Mouse (Mus musculus) liver, postnatal 0 days (tissue): ENCODE measurements around the gene Mthfs. TPM values are rescaled to one million over a fixed set of nuclear protein-coding genes. Genes with fewer than 3 reads are reported as not detected.
"Not testable (repeated sequence)": the region's sequence is repeated elsewhere in the genome, so short reads cannot be mapped to it uniquely, and the experiment has no call there.

ENCODE experiments used
- ATAC-seq: fragments of 200-750 bp; cut with Nextera tagmentation; 2 replicates; pipeline ENCODE4 v1.8.0; 2017; ENCODE audit warnings: mild to moderate bottlenecking, moderate library complexity
- DNase-seq: peaks from one replicate; pipeline ENCODE4 v3.0.0-alpha.2; 2016
- H3K27ac ChIP-seq: fragments of 300-500 bp; sonication (generic); 2 replicates; pipeline ENCODE4 v1.5.1; 2014; ENCODE audit warnings: antibody characterized with exemption, moderate library complexity, mild to moderate bottlenecking, low read depth
- H3K27me3 ChIP-seq: fragments of 300-500 bp; sonication (generic); 2 replicates; pipeline ENCODE4 v1.6.1; 2014; ENCODE audit warnings: low read length, control low read depth, mixed read lengths; ENCODE audit not compliant: insufficient read depth
- H3K36me3 ChIP-seq: fragments of 300-500 bp; sonication (generic); replicated peaks from 2 replicates; pipeline ENCODE4 v1.6.1; 2014; ENCODE audit warnings: mild to moderate bottlenecking, control low read depth, low read length, moderate library complexity, mixed read lengths; ENCODE audit not compliant: insufficient read depth
- H3K4me1 ChIP-seq: fragments of 300-500 bp; sonication (generic); 2 replicates; pipeline ENCODE4 v1.6.1; 2014; ENCODE audit warnings: antibody characterized with exemption, mild to moderate bottlenecking, control low read depth; ENCODE audit not compliant: insufficient read depth
- H3K4me2 ChIP-seq: fragments of 300-500 bp; sonication (generic); 2 replicates; pipeline ENCODE4 v1.6.1; 2014; ENCODE audit warnings: low read depth, mild to moderate bottlenecking, low read length, moderate library complexity, mixed read lengths
- H3K4me3 ChIP-seq: fragments of 300-500 bp; sonication (generic); 2 replicates; pipeline ENCODE4 v1.5.1; 2014; ENCODE audit warnings: low read depth, low read length
- H3K9ac ChIP-seq: fragments of 300-500 bp; sonication (generic); replicated peaks from 2 replicates; pipeline ENCODE4 v1.6.1; 2014; ENCODE audit warnings: mild to moderate bottlenecking, moderate library complexity
- H3K9me3 ChIP-seq: fragments of 300-500 bp; sonication (generic); 2 replicates; pipeline ENCODE4 v1.6.1; 2016; ENCODE audit warnings: mild to moderate bottlenecking, control low read depth, low read length, mixed read lengths
- CTCF ChIP-seq: sonication (generic); IDR thresholded peaks from 2 replicates; pipeline ENCODE4 v1.5.1; 2016; ENCODE audit warnings: antibody characterized with exemption, low read depth
- EP300 ChIP-seq: IDR thresholded peaks from 2 replicates; pipeline ENCODE4 v1.6.1; 2016; ENCODE audit warnings: antibody characterized with exemption, low read depth, mild to moderate bottlenecking
- WGBS: fragments of 180-500 bp; shearing (Covaris S2); extraction: QIAGEN DNeasy Blood & Tissue Kit; methylation state at CpG from one replicate; pipeline ENCODE4 v1.1.7; 2014; ENCODE audit not compliant: insufficient replicate concordance; 5-methylcytosine and 5-hydroxymethylcytosine counted together
- polyA plus RNA-seq: library from polyadenylated mRNA; unstranded; fragments of >200 nt; fragmentation: Nextera tagmentation; extraction: Ambion mirVana; gene quantifications from 2 replicates; pipeline ENCODE4 v1.2.1, GENCODE M21; 2015

The Mthfs gene
- polyA plus RNA-seq, 1 experiment from 2014 or later: 39.6 TPM

DNA sequence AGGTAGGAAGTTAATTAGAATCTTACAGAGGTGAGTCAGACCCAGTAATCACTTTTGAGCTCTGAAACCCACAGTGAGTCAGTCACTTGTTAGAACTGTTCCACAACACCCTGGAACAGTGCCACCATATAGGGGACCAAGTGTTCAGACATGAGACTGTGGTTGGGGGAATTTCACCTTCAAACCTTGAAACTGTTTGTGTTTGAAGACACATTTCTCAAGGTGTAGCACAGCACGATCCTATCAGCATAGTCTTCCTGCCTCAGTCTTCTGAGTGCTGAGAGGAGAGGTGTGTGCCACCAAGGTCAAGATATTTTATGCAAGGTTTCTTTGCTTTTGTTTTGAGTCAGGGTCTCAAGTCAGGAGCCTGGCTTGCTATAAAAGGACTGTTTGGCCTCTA lies 1.5 kb upstream of the Mthfs start:
- not testable (repeated sequence) for H3K27me3 ChIP-seq, H3K36me3 ChIP-seq, DNase-seq, H3K9ac ChIP-seq, H3K4me2 ChIP-seq, H3K27ac ChIP-seq, H3K4me1 ChIP-seq, H3K9me3 ChIP-seq, ATAC-seq, H3K4me3 ChIP-seq
- 29% methylated on average over 1 of the region's 1 CpGs for WGBS

DNA sequence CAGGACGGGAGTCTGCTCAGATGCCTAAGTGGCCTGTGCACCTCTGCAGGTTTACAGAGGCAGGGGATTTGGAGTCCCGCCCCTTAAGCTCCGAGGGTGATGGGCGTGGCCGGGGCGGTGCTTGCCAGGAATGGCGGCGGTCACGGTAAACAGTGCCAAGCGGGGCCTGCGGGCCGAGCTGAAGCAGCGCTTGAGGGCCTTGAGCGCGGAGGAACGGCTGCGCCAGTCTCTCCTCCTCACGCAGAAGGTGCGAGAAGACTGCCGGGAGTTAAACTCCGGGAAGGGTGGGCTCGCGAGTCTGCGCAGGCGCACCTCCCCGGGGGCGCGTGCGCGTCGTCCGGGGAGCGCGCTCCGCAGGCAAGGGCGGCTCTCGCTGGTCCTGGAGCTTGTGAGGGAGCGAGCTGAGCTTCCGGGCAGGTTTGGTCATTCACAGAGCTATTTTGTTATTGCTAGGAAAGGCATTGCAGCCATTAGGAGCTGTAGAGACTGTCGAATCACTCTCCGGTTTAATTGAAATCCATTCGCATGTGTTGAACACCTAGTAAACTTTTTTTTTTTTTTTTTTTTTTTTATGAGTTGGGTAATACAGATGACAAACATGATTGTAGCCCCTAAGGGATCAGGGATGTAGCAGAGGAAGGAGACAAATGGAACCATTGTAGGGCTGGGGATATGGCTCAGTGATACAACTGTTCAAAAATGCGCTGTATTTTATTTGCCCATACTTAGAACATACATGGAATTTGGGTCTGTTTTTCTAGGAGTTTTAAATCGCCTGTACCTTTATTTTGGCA lies 786 bp downstream of the Mthfs start:
- peak; percentile 96 for ATAC-seq
- H3K4me1 ChIP-seq, H3K36me3 ChIP-seq, H3K9me3 ChIP-seq, H3K9ac ChIP-seq, DNase-seq, H3K27me3 ChIP-seq: not testable (repeated sequence)
- 8% methylated on average over 10 of the region's 44 CpGs for whole genome bisulfite sequencing
- Histone ChIP-seq H3K4me2 (peak overlapping the region; percentile 56; the same call in 1 of the 2 replicates), H3K4me3 (peak overlapping the region; percentile 36), H3K27ac (peak overlapping the region; percentile 83)

DNA sequence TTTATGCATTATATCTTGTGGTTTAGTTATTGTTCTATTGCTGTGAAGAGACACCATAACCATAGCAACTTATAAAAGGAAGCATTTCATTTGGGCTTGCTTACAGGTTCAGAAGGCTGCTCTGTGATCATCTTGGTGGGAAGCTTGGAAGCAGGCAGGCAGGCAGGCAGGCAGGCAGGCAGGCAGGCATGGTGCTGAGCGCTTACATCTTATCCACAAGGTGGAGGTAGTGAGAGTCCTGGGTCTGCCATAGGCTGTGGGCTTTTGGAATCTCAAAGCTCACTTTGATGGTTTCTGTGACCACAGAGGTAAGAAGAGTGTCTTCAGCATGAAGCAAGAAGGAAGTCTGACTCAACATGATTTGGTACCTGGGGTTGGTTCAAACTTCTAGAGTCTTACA lies 2.0 kb downstream of the Mthfs start:
- not testable (repeated sequence) for H3K9me3 ChIP-seq, ATAC-seq, H3K4me2 ChIP-seq, H3K4me3 ChIP-seq, H3K9ac ChIP-seq, H3K36me3 ChIP-seq, H3K27me3 ChIP-seq, DNase-seq, H3K27ac ChIP-seq, H3K4me1 ChIP-seq
- 43% methylated on average over 1 of the region's 1 CpGs for WGBS
- peak; percentile 39 for TF ChIP-seq CTCF

DNA sequence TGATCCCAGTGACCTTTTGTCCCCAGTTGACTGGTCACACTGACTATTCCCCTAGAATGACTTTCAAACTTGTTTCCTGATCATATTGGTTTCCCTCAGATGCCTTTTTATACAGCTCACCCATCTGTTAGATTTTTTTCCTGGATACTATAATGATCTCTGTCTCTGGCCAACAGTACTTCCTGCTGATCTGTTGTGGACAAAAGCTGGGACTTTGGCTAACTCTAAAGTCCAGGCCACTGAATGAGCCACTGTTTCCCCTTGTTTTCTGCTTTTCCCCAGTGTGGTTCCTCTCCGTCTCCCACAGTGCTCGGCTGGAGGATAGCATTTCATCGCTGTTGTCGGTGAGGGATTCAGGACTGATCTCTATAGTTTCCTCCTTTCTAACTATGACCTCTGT lies 7.7 kb downstream of the Mthfs start:
- DNase-seq, H3K4me2 ChIP-seq, H3K9me3 ChIP-seq, H3K4me3 ChIP-seq, H3K27me3 ChIP-seq, H3K4me1 ChIP-seq, H3K9ac ChIP-seq, H3K36me3 ChIP-seq: not testable (repeated sequence)
- WGBS: 80% methylated on average over 4 of the region's 4 CpGs
- ATAC-seq: peak; percentile 70
- peak overlapping the region; percentile 67; the same call in 1 of the 2 replicates for H3K27ac ChIP-seq

GRCm38 (mm10) chr9:89219668-89220067 lies 9.2 kb downstream of the Mthfs start:
- not testable (repeated sequence) for H3K4me3 ChIP-seq, H3K4me2 ChIP-seq, DNase-seq, H3K9me3 ChIP-seq, H3K9ac ChIP-seq, H3K4me1 ChIP-seq, H3K36me3 ChIP-seq, H3K27me3 ChIP-seq
- ATAC-seq: peak; percentile 91
- peak overlapping the region; percentile 49; the same call in 1 of the 2 replicates for H3K27ac ChIP-seq
- 63% methylated on average over 3 of the region's 4 CpGs for WGBS

DNA sequence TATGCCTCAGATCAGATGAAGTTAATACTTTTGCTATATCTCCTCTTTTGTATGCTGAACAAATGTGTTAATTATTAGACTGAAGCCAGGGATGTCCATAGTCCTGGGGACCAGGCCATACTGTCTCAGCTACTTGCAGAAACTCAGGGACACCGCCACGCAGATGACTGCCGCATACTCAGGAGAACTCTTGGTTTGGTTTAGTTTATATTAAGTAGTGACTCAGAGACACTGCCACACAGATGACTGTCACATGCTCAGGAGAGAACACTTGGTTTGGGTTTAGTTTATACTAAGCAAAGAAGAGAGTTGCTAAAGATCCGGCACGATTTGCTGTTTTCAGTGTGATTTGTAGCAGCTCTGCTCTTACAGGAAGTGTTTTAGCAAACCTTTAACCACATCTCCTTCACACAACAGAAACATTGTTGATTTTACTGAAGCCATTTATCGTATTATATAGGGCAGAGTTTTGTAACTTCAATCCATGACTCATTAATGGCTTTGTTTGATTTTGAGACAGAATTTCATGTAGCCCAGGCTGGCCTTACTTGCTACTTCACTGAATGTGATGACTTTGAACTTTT lies 10.3 kb downstream of the Mthfs start:
- WGBS: 66% methylated on average over 6 of the region's 6 CpGs
- not testable (repeated sequence) for DNase-seq, H3K4me3 ChIP-seq, H3K9me3 ChIP-seq, H3K9ac ChIP-seq, H3K4me2 ChIP-seq, H3K4me1 ChIP-seq, H3K27ac ChIP-seq, H3K36me3 ChIP-seq, ATAC-seq, H3K27me3 ChIP-seq

DNA sequence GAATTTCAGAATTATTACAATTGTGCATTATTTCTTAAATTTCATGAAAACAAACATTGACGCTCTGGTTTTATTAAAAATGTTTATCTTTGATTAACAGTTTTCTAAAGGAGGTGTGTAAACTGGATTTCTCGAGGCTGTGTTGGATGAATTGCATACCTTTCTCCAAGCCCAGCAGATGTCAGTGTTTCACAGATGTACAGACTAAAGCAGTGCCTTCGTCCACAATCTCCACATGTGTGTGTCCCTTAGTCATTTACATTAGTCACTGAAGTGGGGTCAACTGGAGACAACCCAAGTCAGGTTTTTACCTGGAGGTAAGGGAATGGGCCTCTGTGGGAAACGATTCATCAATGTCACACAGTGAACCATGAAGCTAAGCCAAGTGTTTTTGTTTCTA lies 15.6 kb downstream of the Mthfs start:
- ATAC-seq: no peak
- DNase-seq: no peak
- Histone ChIP-seq H3K27ac (no peak overlapping the region), H3K4me3 (no peak overlapping the region), H3K9ac (no peak overlapping the region), H3K4me1 (no peaks in the 10 kb centered on the region), H3K36me3 (no peaks in the 10 kb centered on the region), H3K4me2 (no peak overlapping the region), H3K27me3 (no peaks in the 10 kb centered on the region), H3K9me3 (no peaks in the 10 kb centered on the region)
- TF ChIP-seq EP300 (no peak), CTCF (peak; percentile 40)
- 60% methylated on average over 4 of the region's 4 CpGs for WGBS
